Mouse (Mus musculus) activated CD4-positive, CD25-positive, alpha-beta regulatory T cell, adult 9 weeks (primary cell): ENCODE results near the gene Cpt1b. TPM values are rescaled to one million over a fixed set of nuclear protein-coding genes. Genes with fewer than 3 reads are reported as not detected.

Experiments
- polyA plus RNA-seq: library from polyadenylated mRNA; unstranded; fragments of 100-300 nt; shearing (Covaris generic); gene quantifications from one replicate; pipeline ENCODE4 v1.2.1, GENCODE M21; 2017

Cpt1b gene
- polyA plus RNA-seq, result 0.33 TPM

DNA sequence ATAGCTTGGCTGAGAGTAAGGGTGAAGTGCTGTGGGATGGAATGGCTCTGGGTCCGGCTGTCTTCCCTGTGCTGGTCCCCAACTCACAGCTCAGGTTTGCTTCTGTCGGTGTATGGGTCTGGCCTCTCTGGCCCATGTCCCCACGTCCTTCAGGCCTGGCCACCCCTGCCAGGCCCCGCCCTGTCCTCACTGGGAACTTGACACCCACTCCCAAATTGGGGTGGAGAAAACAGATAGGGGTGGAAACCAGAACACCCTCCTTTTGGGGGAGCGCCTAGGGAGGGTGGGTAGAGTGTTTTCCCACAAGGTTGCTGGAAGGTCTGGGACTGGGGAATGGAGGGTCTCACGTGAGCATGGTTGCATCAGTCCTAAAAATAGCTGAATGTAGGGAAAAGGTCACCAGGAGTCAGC lies at the start of gene Cpt1b:
Gene Cpt1b, minus strand, starts transcription at position 153 of the 411 bp plus-strand sequence.

GRCm38 (mm10) chr15:89453865-89454478 lies 28.3 kb upstream of the Cpt1b start, which contains the start of gene Mapk8ip2:
Mapk8ip2 (plus strand) TSS chr15:89453913.

GRCm38 (mm10) chr15:89429352-89430221 lies 3.9 kb upstream of the Cpt1b start, which contains the start of the genes C730034F03Rik, Gm44502 and Chkb:
C730034F03Rik (plus strand) TSS chr15:89429589.
Gm44502 (minus strand) TSS chr15:89429696.
Chkb (minus strand) TSS chr15:89429908.

GRCm38 (mm10) chr15:89410118-89410517 lies 15.5 kb downstream of the Cpt1b start, which contains the start of gene Syce3:
Syce3 (minus strand) TSS chr15:89410503.

DNA sequence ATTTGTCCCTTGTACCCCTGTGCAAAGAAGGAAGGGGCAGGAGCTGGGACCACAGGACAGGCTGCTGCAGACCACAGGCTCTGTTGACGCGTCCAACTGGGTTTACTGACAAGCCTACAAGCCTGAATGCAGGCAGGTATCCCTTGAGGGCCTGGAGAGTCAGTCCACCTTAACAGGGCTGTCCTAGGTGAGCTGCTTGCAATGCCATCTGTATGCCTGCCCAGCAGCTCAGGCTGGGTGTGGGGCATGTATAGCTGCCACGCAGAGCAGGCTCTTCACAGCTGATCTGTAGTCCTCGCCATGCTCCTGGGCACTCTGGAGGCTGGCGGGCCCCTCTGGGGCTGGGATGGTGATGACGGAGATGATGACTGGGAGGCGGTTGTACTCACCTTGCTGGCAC lies 41.0 kb downstream of the Cpt1b start, which contains the start of gene Klhdc7b:
Gene Klhdc7b, plus strand, starts transcription at position 301 of the 400 bp plus-strand sequence.

GRCm38 (mm10) chr15:89378831-89379401 lies 46.7 kb downstream of the Cpt1b start, which contains the start of gene Odf3b:
Odf3b (minus strand) TSS chr15:89379282.

GRCm38 (mm10) chr15:89376957-89377356 lies 48.7 kb downstream of the Cpt1b start, which contains the start of gene Tymp:
Tymp (minus strand) TSS chr15:89377039.

GRCm38 (mm10) chr15:89373762-89374248 lies 51.9 kb downstream of the Cpt1b start, which contains the start of gene Sco2:
Sco2 (minus strand) TSS chr15:89373846.

Other genes starting within 250 kb of the Cpt1b start
- 4.5 TPM for gene Plxnb2, start 245.1 kb downstream of the Cpt1b start, polyA plus RNA-seq
- gene Dennd6b, start 229.4 kb downstream of the Cpt1b start, polyA plus RNA-seq, result 38.5 TPM
- 5.7 TPM for gene Ppp6r2, start 214.3 kb downstream of the Cpt1b start, polyA plus RNA-seq
- 68.5 TPM for gene Sbf1, start 110.6 kb downstream of the Cpt1b start, polyA plus RNA-seq
- not detected for gene Adm2, start 103.1 kb downstream of the Cpt1b start, polyA plus RNA-seq
- gene Miox, start 91.5 kb downstream of the Cpt1b start, polyA plus RNA-seq, result not detected
- gene Lmf2, start 70.2 kb downstream of the Cpt1b start, polyA plus RNA-seq, result 68.6 TPM
- gene Ncaph2, start 70.1 kb downstream of the Cpt1b start, polyA plus RNA-seq, result 172 TPM
- gene Sco2, start 52.0 kb downstream of the Cpt1b start, polyA plus RNA-seq, result 7.8 TPM
- gene Tymp, start 48.8 kb downstream of the Cpt1b start, polyA plus RNA-seq, result 0.75 TPM
- 0.35 TPM for gene Odf3b, start 46.6 kb downstream of the Cpt1b start, polyA plus RNA-seq
- 0.09 TPM for gene Klhdc7b, start 40.9 kb downstream of the Cpt1b start, polyA plus RNA-seq
- not detected for gene Syce3, start 15.4 kb downstream of the Cpt1b start, polyA plus RNA-seq
- 6.0 TPM for gene C730034F03Rik, start 3.7 kb upstream of the Cpt1b start, polyA plus RNA-seq
- gene Gm44502, start 3.8 kb upstream of the Cpt1b start, polyA plus RNA-seq, result not detected
- 104 TPM for gene Chkb, start 4.0 kb upstream of the Cpt1b start, polyA plus RNA-seq
- 0.06 TPM for gene Mapk8ip2, start 28.1 kb upstream of the Cpt1b start, polyA plus RNA-seq
- 25.0 TPM for gene Arsa, start 51.6 kb upstream of the Cpt1b start, polyA plus RNA-seq
- not detected for gene Shank3, start 73.8 kb upstream of the Cpt1b start, polyA plus RNA-seq
- gene Acr, start 142.5 kb upstream of the Cpt1b start, polyA plus RNA-seq, result not detected
- 1.8 TPM for gene Rabl2, start 166.1 kb upstream of the Cpt1b start, polyA plus RNA-seq